Mouse (Mus musculus): ENCODE measurements at regions not wholly inside any gene's neighbourhood (a gene's known extent, or its start where the extent isn't known, plus 50 kb on each side); places are given as distances from the start of the nearest gene placed in this dataset.

- no peak for DNase-seq
Measured at GRCm38 (mm10) chr11:45645815-45646214, 206.0 kb upstream of the Clint1 start.

GRCm38 (mm10) chr11:45647888-45648287, 204.0 kb upstream of the Clint1 start:
- no peak for DNase-seq

- DNase-seq = no peak
Measured at GRCm38 (mm10) chr11:45656260-45656659, 195.6 kb upstream of the Clint1 start.

- DNase-seq = no peak
Measured at GRCm38 (mm10) chr11:45670156-45670830, 181.6 kb upstream of the Clint1 start.

- DNase-seq = peak; percentile 44
Measured at GRCm38 (mm10) chr11:45678666-45679292, 173.1 kb upstream of the Clint1 start.

- no peak for DNase-seq
Measured at GRCm38 (mm10) chr11:45679293-45679673, 172.6 kb upstream of the Clint1 start.

- DNase-seq = peak; percentile 33
Measured at GRCm38 (mm10) chr11:45685571-45685970, 166.3 kb upstream of the Clint1 start.

GRCm38 (mm10) chr11:45693206-45693605, 158.6 kb upstream of the Clint1 start:
- DNase-seq = no peak

GRCm38 (mm10) chr11:45701506-45701905, 150.3 kb upstream of the Clint1 start:
- DNase-seq = no peak

GRCm38 (mm10) chr11:45702916-45703315, 148.9 kb upstream of the Clint1 start:
- DNase-seq = no peak

- DNase-seq = no peak
Measured at GRCm38 (mm10) chr11:45704411-45704810, 147.4 kb upstream of the Clint1 start.

- DNase-seq = no peak
Measured at GRCm38 (mm10) chr11:45718630-45719029, 133.2 kb upstream of the Clint1 start.

GRCm38 (mm10) chr11:45719821-45720220, 132.0 kb upstream of the Clint1 start:
- no peak for DNase-seq

- peak; percentile 28 for DNase-seq
Measured at GRCm38 (mm10) chr11:45736561-45736960, 115.3 kb upstream of the Clint1 start.

- DNase-seq = no peak
Measured at GRCm38 (mm10) chr11:45738331-45738730, 113.5 kb upstream of the Clint1 start.

- no peak for DNase-seq
Measured at GRCm38 (mm10) chr11:45745941-45746340, 105.9 kb upstream of the Clint1 start.

GRCm38 (mm10) chr11:45750249-45750648, 101.6 kb upstream of the Clint1 start:
- DNase-seq = no peak

GRCm38 (mm10) chr11:45752237-45752636, 99.6 kb upstream of the Clint1 start:
- no peak for DNase-seq

- no peak for DNase-seq
Measured at GRCm38 (mm10) chr11:45752791-45753190, 99.1 kb upstream of the Clint1 start.

- no peak for DNase-seq
Measured at GRCm38 (mm10) chr11:45767081-45767480, 84.8 kb upstream of the Clint1 start.

GRCm38 (mm10) chr11:45782435-45782834, 69.4 kb upstream of the Clint1 start:
- no peak for DNase-seq

GRCm38 (mm10) chr11:45785806-45786205, 66.0 kb upstream of the Clint1 start:
- DNase-seq = no peak

GRCm38 (mm10) chr11:45787408-45787807, 64.4 kb upstream of the Clint1 start:
- no peak for DNase-seq

GRCm38 (mm10) chr11:45789886-45790285, 62.0 kb upstream of the Clint1 start:
- DNase-seq = no peak

Measured in gastrocnemius, postnatal 25 days (tissue).